Mouse (Mus musculus): ENCODE data around the gene Gm3453.
"Not testable (repeated sequence)": the region's sequence is repeated elsewhere in the genome, so short reads cannot be mapped to it uniquely, and the experiment has no call there.

The Gm3453 gene

DNA sequence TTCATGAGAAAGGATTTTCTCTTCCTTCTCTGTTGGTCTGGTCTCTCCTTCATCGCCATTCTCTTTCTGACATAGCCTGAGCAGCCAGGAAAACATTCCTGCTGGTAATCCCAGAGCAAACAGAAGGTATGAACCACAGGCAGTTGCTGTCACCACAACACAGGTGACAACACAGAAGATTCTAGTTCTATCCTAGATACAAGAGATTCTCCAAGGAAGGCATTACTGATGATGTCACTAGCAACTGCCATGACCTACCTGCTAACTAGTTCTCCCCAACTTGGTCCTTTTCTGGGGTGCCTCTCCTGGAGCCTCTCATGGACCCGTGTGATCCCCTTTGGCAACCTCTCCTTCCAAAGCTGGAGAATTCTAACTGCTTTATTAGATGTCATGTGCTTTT is at the start of gene Gm3453:
Gm3453 (minus strand) TSS at position 101 of the 400 bp plus-strand sequence.
- not testable (repeated sequence) for DNase-seq (ENCODE audit: low spot score in 2 of 2)

DNA sequence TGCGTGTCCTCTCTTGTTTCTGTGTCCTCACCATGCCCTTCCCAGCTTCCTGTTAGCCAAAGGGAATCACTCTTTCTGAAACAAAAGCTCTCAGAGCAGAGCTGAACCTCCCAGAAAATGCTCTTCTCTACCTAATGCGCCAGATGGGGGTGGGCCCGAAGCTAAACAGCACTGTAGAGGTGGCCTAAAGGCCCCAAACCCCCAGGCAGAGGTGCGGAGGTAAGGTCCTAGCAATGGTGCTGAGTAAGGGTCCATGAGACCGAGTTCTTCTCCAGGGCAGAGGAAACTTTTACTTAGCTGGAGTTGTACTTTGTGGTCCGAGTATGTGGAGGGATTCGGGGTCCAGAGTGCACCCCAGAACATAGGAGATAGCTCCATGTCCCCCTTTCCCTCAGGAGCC is 8.2 kb upstream of the Gm3453 start:
- DNase-seq (ENCODE audit: low spot score in 2 of 2), result peak in 1 of 2 experiments; percentile 3

DNA sequence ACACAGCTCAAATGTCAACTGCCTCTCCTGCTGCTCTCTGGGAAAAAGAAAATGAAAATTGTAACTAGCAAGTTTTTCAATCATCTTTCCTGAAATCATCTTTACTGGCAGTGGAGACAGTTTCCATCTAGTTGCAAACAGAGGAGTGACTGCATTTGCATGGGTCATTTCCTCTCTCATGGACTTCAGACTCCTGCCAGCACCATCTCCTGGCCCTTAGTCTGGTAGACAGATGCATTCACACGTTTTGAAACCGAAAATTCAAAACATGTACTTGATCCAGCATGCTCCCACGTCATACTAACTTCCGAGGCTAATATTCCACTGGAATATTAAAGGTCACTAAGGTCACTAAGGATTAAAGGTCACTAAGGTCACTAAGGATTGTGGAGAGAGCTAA is 16.5 kb downstream of the Gm3453 start:
- not testable (repeated sequence) for DNase-seq (ENCODE audit: low spot score in 2 of 2)

DNA sequence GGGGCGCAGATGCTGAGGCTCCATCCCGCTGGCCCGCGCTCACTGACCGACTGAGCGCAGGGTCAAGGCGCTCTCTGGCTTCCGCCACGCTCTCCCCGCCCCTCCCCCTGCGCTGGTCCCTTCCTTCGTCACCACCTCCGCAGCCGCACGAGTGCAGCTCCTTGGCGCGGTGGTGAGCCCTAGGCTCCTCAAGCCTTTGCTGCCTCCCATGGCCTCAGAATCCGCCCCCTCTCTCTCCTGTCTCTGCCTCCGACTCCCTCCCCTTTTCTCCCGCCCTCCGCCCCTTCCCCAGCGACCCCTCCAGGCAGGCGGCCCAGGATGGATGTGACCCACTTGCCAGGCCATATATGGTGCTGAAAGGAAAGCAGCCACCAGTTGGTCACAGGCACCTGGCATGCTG is 17.3 kb downstream of the Gm3453 start, which contains the start of gene Gm3248:
Gm3248 (minus strand) TSS at position 111 of the 400 bp plus-strand sequence.
- peak in 1 of 2 experiments; percentile 6 for DNase-seq (ENCODE audit: low spot score in 2 of 2)

DNA sequence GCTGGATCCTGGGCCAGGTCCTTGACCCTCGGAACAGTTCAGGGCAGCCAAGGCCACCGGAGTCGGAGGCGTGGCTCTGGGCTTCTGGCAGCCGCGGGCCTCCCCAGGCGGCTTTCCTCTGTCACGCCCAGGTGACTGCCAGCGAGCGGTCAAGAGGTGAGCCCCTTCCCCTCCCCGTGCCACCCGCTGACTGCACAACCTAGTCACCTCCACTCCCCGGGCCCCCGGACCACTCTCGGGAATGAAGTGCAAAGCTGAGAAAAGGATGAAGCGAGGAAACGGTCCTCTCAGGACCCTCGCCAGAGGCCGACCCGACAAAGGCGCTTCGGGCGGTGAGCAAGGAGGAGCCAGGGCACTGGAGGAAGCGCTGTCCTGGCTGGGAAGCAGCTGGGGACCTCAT is 17.8 kb downstream of the Gm3453 start:
- not testable (repeated sequence) for DNase-seq (ENCODE audit: low spot score in 2 of 2)

DNA sequence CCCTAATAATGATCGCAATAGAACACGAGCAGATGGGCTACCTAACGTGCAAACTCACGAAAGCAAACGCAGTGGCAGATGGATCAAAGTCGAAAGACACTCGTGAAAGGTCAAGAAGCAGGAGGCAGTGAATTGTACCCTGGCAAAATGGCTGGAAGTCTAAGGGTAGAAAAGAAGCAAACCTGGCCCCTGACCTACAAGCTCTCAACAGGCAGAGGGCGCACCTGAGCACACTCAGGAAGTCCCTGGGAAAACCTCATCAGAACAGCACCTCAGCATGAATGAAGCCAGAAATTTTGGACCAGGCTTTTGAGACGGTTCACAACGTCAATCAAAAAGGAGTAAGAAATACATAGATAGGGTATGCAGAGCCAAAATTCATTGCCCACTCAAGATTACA is 18.5 kb downstream of the Gm3453 start:
- DNase-seq (ENCODE audit: low spot score in 2 of 2), result peak; percentile 4 to 8

DNA sequence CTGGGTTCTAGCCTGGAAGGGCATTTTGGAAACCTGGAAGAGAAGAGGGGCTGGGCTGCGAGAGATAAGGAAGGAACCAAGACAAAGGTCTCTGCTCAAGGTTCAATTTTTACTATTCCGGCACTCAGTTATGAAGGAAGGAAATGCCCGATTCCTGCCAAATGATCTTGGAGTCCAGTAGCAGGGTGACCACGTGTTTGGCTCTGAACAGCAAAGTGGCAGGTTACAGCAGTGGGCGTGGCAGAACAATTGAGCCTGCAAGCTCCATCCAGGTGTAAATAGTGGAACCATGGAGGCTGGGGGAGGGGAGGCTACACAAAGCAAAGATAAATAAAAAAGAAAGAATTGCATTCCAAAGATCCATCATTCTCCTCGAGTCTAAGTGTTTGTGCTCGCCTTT is 55.7 kb downstream of the Gm3453 start:
- DNase-seq (ENCODE audit: low spot score in 2 of 2), result not testable (repeated sequence)
